Mouse (Mus musculus) C2C12 (cell line): Measurements from ENCODE around the gene Kif13a.

ENCODE experiments used
- CEBPB ChIP-seq: IDR thresholded peaks from one replicate; pipeline ENCODE4 v1.6.1; 2011; ENCODE audit warnings: low read depth, mild to moderate bottlenecking, control low read depth, moderate library complexity
- CTCF ChIP-seq: IDR thresholded peaks from one replicate; pipeline ENCODE4 v1.5.1; 2011; ENCODE audit not compliant: control insufficient read depth, insufficient read depth, insufficient read length
- MAX ChIP-seq: IDR thresholded peaks from one replicate; pipeline ENCODE4 v1.6.1; 2011; ENCODE audit warnings: mild to moderate bottlenecking, control low read depth
- MYOD1 ChIP-seq: IDR thresholded peaks from one replicate; pipeline ENCODE4 v1.6.1; 2011; ENCODE audit warnings: low read depth; ENCODE audit not compliant: control insufficient read depth, insufficient read length
- MYOG ChIP-seq: IDR thresholded peaks from one replicate; pipeline ENCODE4 v1.6.1; 2011; ENCODE audit not compliant: control insufficient read depth, insufficient read length; ENCODE audit errors: extremely low read depth
- USF1 ChIP-seq: IDR thresholded peaks from one replicate; pipeline ENCODE4 v1.6.1; 2011; ENCODE audit warnings: low read depth, mild to moderate bottlenecking, control low read depth, moderate library complexity

DNA sequence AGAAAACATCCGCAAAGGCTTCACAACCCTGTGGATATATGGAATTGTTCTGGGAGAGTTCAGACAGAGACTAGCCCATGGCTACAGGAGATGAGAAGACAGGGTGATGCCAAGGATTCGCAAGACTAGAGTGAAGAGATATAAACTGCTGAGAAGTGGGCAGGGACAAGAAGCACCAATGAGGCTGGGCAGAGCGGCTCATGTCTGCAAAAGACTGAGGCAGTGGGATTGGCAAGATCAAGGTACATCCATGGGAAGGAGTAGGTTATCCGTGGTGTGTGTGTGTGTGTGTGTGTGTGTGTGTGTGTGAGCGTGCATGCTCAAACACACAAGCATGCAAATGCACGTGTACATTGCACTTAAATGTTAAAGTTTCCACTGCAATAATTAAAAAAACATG, 49.4 kb downstream of the Kif13a start:
- TF ChIP-seq CTCF = no peak
- TF ChIP-seq MYOG = no peak
- TF ChIP-seq MYOD1 = no peak
- TF ChIP-seq MAX = no peak
- TF ChIP-seq USF1 = no peak
- TF ChIP-seq CEBPB = no peak
